Mouse (Mus musculus) embryonic fibroblast, embryonic 13.5 days (primary cell): ENCODE measurements around the gene Txndc8.

Experiments used
- CTCF ChIP-seq: IDR thresholded peaks from 2 replicates; pipeline ENCODE4 v1.5.1; 2011; ENCODE audit warnings: mild to moderate bottlenecking, control low read depth, low read length, moderate library complexity, borderline replicate concordance; ENCODE audit not compliant: insufficient read depth
- POLR2A ChIP-seq: IDR thresholded peaks from 2 replicates; pipeline ENCODE4 v1.6.1; 2011; ENCODE audit warnings: low read depth, mild to moderate bottlenecking, control low read depth, low read length, moderate library complexity

- TF ChIP-seq CTCF, result no peak
- TF ChIP-seq POLR2A, result no peak
Observed at GRCm38 (mm10) chr4:57942892-57943291, 66.0 kb downstream of the Txndc8 start.
